Mouse (Mus musculus) heart, postnatal 0 days (tissue): ENCODE measurements around the gene Tnn. TPM values are rescaled to one million over a fixed set of nuclear protein-coding genes. Genes with fewer than 3 reads are reported as not detected.

ENCODE experiments used
- ATAC-seq: fragments of 200-750 bp; cut with Nextera tagmentation; 2 replicates; pipeline ENCODE4 v1.8.0; 2017; ENCODE audit warnings: low read depth, moderate number of reproducible peaks, moderate library complexity; ENCODE audit not compliant: insufficient read depth
- DNase-seq: peaks from one replicate; pipeline ENCODE4 v3.0.0-alpha.2; 2016; ENCODE audit warnings: low spot score
- H3K27ac ChIP-seq: fragments of 300-500 bp; sonication (generic); 2 replicates; pipeline ENCODE4 v1.5.1; 2014; ENCODE audit warnings: low read depth, mild to moderate bottlenecking
- H3K27me3 ChIP-seq: fragments of 300-500 bp; sonication (generic); 2 replicates; pipeline ENCODE4 v1.6.1; 2014; ENCODE audit warnings: low read length, mixed read lengths; ENCODE audit not compliant: control insufficient read depth, insufficient read depth
- H3K36me3 ChIP-seq: fragments of 300-500 bp; sonication (generic); replicated peaks from 2 replicates; pipeline ENCODE4 v1.6.1; 2014; ENCODE audit warnings: low read length, mixed read lengths; ENCODE audit not compliant: control insufficient read depth, insufficient read depth
- H3K4me1 ChIP-seq: fragments of 300-500 bp; sonication (generic); 2 replicates; pipeline ENCODE4 v1.6.1; 2014; ENCODE audit warnings: antibody characterized with exemption; ENCODE audit not compliant: control insufficient read depth, insufficient read depth
- H3K4me2 ChIP-seq: fragments of 300-500 bp; sonication (generic); 2 replicates; pipeline ENCODE4 v1.6.1; 2014; ENCODE audit warnings: low read depth, mild to moderate bottlenecking, low read length, moderate library complexity
- H3K4me3 ChIP-seq: fragments of 300-500 bp; sonication (generic); 2 replicates; pipeline ENCODE4 v1.5.1; 2014; ENCODE audit warnings: low read depth, low read length
- H3K9ac ChIP-seq: fragments of 300-500 bp; sonication (generic); replicated peaks from 2 replicates; pipeline ENCODE4 v1.6.1; 2014; ENCODE audit warnings: low read depth, low read length, mixed read lengths
- H3K9me3 ChIP-seq: fragments of 300-500 bp; sonication (generic); replicated peaks from 2 replicates; pipeline ENCODE4 v1.6.1; 2016; ENCODE audit warnings: low read length; ENCODE audit not compliant: control insufficient read depth
- CTCF ChIP-seq: IDR thresholded peaks from 2 replicates; pipeline ENCODE4 v1.5.1; 2016; ENCODE audit warnings: antibody characterized with exemption, control low read depth, low read depth
- EP300 ChIP-seq: IDR thresholded peaks from 2 replicates; pipeline ENCODE4 v1.6.1; 2016; ENCODE audit warnings: antibody characterized with exemption, low read depth
- WGBS: fragments of 180-500 bp; shearing (Covaris S2); extraction: QIAGEN DNeasy Blood & Tissue Kit; methylation state at CpG from one replicate; pipeline ENCODE4 v1.1.7; 2014; 5-methylcytosine and 5-hydroxymethylcytosine counted together
- polyA plus RNA-seq: library from polyadenylated mRNA; unstranded; fragments of >200 nt; fragmentation: Nextera tagmentation; extraction: Ambion mirVana; gene quantifications from 2 replicates; pipeline ENCODE4 v1.2.1, GENCODE M21; 2015
- total RNA-seq: library from RNA; depleted of rRNA; stranded (reverse); fragments of >200 nt; gene quantifications from 2 replicates; pipeline ENCODE4 v1.2.3, GENCODE M21; 2014; ENCODE audit warnings: low replicate concordance; rRNA removed

The Tnn gene
- total and polyA plus RNA-seq, 2 experiments from 2014 or later: 0.04 to 0.31 TPM

DNA sequence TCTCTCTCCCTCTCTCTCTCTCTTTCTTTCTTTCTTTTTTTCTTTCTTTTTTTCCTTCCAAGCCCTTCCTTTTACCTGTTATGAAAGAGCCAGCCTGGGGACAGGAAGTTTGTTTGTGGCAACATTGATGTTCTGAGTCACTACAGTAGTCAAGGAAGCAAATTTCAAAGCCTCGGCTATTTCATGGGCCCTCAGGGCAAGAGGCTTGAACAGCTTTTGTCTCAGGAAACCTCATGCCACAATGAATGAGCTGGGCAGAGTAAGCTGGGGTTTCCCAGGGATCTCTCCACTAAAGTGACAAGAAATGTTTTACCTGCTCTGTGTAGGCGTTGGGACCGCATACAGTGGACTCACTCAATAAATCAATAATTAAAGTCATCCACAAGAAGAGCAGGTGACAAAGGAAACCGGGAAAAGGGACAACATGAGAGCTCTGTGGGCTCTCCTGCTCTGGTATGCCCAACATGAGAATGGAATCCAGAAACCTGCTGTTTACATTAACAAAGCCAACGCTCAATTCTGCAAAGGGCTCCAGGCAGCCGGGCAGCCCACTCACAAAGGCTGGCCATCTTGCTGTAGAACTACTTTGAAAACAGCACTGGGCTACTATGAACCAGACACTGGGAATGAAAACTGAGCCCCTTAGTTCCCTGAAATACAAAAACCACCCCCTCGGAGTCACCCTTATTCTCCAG, 113.3 kb downstream of the Tnn start:
- H3K36me3 ChIP-seq: no peaks in the 10 kb centered on the region
- no peak overlapping the region for H3K27ac ChIP-seq
- no peaks in the 10 kb centered on the region for H3K9me3 ChIP-seq
- no peak overlapping the region for H3K4me3 ChIP-seq
- no peak for TF ChIP-seq EP300
- TF ChIP-seq CTCF: no peak
- H3K4me1 ChIP-seq: peaks cover 6% of the 10 kb centered on the region
- WGBS: 71% methylated on average over 7 of the region's 7 CpGs
- ATAC-seq: no peak
- no peak for DNase-seq
- no peak overlapping the region for H3K4me2 ChIP-seq
- H3K9ac ChIP-seq: no peak overlapping the region
- no peaks in the 10 kb centered on the region for H3K27me3 ChIP-seq

GRCm38 (mm10) chr1:160036996-160037521, 116.3 kb downstream of the Tnn start:
- WGBS: 35% methylated on average over 5 of the region's 5 CpGs
- peak; percentile 80 for ATAC-seq
- H3K4me2 ChIP-seq: no peak overlapping the region
- peak; percentile 66 for DNase-seq
- peaks cover 5% of the 10 kb centered on the region; the same call in 1 of the 2 replicates for H3K4me1 ChIP-seq
- H3K9me3 ChIP-seq: no peaks in the 10 kb centered on the region
- H3K4me3 ChIP-seq: no peak overlapping the region
- no peaks in the 10 kb centered on the region for H3K27me3 ChIP-seq
- peak overlapping the region; percentile 71 for H3K27ac ChIP-seq
- H3K36me3 ChIP-seq: no peaks in the 10 kb centered on the region
- H3K9ac ChIP-seq: no peak overlapping the region
- TF ChIP-seq EP300: no peak

GRCm38 (mm10) chr1:160035561-160035960, 117.8 kb downstream of the Tnn start:
- Histone ChIP-seq H3K9ac (no peak overlapping the region), H3K4me3 (no peak overlapping the region), H3K27ac (no peak overlapping the region), H3K27me3 (no peaks in the 10 kb centered on the region), H3K36me3 (no peaks in the 10 kb centered on the region), H3K4me1 (peaks cover 5% of the 10 kb centered on the region; the same call in 1 of the 2 replicates), H3K4me2 (no peak overlapping the region), H3K9me3 (no peaks in the 10 kb centered on the region)
- DNase-seq (no peak), ATAC-seq (no peak)
- TF ChIP-seq CTCF: no peak
- no peak for TF ChIP-seq EP300
- WGBS: 28% methylated on average over 3 of the region's 3 CpGs

Other genes with a start within 250 kb of the Tnn start
- 18.6 and 21.8 TPM in 2 replicates for gene 4930523C07Rik, start 109.2 kb downstream of the Tnn start, total RNA-seq
- gene 4930523C07Rik, start 109.2 kb downstream of the Tnn start, polyA plus RNA-seq: 17.8 and 21.0 TPM in 2 replicates
- gene Mrps14, start 41.6 kb upstream of the Tnn start, total RNA-seq: 19.3 and 28.1 TPM in 2 replicates
- gene Mrps14, start 41.6 kb upstream of the Tnn start, polyA plus RNA-seq: 221 and 235 TPM in 2 replicates
- 33.7 and 38.2 TPM in 2 replicates for gene Cacybp, start 59.3 kb upstream of the Tnn start, total RNA-seq
- gene Cacybp, start 59.3 kb upstream of the Tnn start, polyA plus RNA-seq: 124 and 131 TPM in 2 replicates